Mouse (Mus musculus): ENCODE measurements at regions not wholly inside any gene's neighbourhood (a gene's known extent, or its start where the extent isn't known, plus 50 kb on each side); places are given as distances from the start of the nearest gene placed in this dataset.

DNA sequence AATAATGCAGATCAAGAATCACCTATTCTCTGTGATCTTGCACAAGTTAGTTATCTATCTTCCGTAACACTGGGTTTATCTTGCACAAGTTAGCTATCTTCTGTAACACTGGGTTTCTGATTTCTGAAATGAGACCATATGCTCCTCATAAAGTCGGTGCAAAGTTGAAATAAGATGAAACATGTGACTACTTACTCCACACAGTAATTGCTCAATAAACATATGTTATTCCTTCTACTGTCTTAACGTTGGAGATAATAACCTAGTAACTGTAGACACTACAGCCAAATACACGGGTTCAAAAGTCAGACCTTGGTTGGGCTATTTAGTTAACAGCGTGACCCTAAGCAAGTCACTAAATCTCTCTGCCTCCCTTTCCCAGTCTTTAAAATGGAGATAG, 65.8 kb upstream of the Atp11b start:
- DNase-seq, result no peak

DNA sequence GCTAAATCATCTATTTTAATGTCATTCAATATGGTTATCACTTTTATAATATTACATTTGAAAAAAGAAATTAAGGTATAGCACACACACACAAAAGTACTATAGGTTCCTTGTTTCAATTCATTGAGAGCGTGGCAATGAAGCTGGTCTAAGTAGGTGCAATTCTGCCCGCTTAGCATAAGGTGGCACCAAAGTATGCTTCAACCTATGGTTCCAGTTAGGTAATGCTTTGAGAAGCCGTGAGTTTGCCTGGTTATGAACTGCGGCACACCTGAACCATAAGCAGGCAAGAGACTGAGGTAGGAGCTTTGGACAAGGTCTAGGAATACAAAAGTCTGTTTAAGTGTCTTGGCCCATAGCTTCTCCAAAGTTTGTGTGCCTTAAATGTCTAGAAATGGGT, 65.1 kb upstream of the Atp11b start:
- peak; percentile 58 for DNase-seq

DNA sequence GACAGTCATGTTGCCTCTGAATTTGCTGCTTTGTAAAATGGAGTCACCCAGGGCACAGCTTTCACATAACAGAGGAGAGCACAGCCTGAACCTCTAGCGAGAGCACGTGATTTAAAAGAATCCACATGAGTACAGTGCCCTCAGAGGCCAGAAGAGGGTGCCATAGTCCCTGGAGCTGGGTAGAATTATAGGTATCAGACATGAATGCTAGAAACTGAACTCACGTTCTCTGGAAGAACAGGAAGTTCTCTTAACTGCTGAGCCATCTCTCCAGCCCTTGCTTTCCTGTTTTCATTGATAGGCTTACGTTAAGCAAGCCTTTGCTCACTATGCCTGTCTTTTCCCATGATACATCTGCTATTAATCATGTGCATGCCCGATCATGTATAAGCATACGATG, 60.9 kb upstream of the Atp11b start:
- peak; percentile 75 for DNase-seq

DNA sequence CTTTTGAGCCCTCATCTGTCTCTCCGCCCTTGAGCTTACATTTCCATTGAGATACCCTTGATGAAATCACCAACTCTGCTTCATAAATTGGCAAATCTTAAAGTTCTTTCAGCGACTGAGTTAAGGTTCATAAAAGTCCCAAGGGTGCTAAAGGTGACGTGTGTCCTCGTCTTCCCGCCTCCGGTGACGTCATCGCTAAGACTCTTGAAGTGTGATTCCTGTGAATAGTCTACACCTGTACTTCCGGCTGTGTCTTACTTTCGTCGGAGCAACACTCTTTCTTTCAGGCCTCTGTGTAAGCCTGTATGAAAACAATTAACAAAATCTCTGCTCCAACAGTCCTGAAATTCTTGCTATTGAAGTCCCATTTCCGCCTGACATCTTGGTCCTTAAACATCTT, 60.4 kb upstream of the Atp11b start:
- DNase-seq, result no peak

DNA sequence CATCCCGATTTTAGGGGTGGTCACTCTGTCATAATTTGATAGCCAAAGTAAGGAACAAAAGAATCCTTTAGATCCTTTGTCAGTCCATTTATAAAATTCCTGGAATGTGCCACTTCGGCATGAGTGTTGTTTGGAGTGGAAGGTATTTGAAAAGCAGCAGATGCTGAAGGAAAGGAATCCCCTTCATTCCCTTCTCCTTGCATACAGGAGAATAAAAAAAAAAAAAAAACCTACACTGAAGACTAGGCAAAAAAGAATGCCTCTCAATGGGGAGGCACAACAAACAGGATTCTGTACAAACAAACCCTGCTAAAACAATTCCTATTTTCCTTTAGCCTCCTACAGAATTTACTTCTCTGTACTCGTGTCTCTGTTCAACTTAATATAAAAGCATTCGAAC, 59.7 kb upstream of the Atp11b start:
- DNase-seq, result no peak

DNA sequence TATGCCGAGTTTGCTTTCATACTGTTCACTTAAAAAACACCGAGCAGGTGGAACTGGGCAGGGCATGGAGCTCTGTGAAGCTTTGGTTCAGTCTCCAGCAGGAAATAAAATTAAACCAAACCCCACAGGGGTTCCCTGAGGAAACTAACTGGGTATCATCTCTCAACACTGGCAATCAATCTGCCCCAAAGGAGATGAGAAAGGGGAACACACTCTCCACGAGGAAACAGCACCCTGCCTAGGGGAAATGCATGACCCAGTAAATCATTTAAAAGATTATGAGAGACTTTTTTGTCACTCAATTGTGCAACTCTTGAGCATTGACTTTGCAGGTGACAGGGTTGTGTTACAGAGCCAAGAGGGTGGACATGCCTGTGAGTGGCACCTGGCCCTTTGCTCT, 58.0 kb upstream of the Atp11b start:
- no peak for DNase-seq

DNA sequence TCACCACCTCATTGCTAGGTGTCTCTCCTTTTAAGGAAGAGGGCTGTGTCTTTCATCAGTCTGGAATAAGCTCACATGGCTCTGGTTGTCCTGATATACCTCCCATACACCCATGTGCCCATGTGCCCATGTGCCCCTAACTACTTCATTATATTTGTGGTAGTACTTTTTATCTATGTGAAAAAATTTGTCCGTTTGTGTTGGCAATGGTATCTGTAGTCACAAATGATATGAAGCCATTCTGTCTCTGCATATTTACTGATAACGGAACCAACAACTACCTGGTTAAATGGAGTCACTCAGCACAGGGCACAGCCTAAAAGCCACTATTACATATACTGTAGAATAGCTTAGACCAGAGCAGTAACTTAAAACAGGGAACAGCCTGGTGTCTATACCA, 54.6 kb upstream of the Atp11b start:
- no peak for DNase-seq

DNA sequence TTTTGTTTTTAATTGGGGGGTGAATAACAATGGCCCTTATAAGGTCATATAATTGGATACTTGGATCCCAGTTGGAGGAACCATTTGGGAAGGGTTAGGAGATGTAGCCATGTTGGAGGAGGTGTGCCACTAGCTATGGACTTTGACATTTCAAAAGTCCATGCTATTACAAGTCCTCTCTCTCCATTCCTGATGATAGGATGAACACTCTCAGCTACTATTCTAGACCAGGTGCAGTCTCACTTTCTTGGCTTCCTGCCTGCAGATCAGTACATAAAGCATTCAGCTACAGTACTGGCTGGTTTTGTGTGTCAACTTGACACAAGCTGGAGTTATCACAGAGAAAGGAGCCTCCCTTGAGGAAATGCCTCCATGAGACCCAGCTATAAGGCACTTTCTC, 53.9 kb upstream of the Atp11b start:
- no peak for DNase-seq

DNA sequence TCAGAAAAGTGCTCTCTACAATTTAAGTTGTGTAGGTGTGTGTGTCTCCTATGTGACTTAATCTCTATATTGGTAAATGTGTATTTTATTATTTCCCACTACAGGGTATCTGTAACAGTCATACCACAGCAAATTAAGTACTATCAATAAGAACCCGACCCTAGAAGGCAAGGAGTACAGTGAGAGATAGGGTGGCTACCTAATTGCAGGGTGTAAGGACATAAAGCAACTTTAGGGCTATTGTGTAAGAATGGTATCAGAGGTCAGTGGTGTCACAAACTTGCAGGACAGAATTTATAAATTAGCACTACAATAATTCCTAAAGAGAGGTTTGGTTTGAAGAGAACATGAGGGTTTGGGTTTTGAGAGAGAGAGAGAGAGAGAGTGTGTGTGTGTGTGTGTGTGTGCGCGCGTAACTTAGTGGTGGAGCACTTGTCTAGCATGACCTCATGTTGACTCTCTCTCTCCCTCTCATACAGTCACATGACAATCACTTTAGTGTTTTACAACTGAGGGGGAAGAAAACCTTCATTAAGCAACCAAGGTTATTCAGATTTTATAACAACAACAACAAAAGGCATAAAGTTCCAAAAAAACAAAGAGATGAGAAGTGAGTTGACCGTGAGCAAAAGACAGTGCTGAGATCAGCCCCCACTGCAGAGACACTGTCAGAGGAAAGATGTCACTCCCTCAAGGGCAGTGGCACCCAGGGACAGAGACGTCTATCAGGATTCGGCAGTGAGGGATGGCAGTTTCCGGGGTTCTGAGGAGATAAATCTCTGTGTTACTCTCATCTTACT, 50.2 kb upstream of the Atp11b start:
- no peak for DNase-seq
